Mouse (Mus musculus) heart, adult 2 months (tissue): ENCODE data around the gene Gpx3. TPM values are rescaled to one million over a fixed set of nuclear protein-coding genes. Genes with fewer than 3 reads are reported as not detected.
"Not testable (repeated sequence)": the region's sequence is repeated elsewhere in the genome, so short reads cannot be mapped to it uniquely, and the experiment has no call there.

ENCODE experiments used
- DNase-seq, 2 experiments: peaks; one replicate each; pipeline ENCODE4 v3.0.0; 2021
- H3K27ac ChIP-seq: fragments of 200-600 bp; 2 replicates; pipeline ENCODE4 v1.8.1; 2022
- H3K27me3 ChIP-seq: fragments of 200-500 bp; 2 replicates; pipeline ENCODE4 v1.6.1; 2012; ENCODE audit warnings: mild to moderate bottlenecking, low read length, inconsistent platforms, mixed read lengths; ENCODE audit not compliant: control insufficient read depth, insufficient read depth
- H3K36me3 ChIP-seq: fragments of 200-500 bp; 2 replicates; pipeline ENCODE4 v1.6.1; 2012; ENCODE audit warnings: low read length, inconsistent platforms; ENCODE audit not compliant: control insufficient read depth, insufficient read depth
- H3K4me1 ChIP-seq: fragments of 200-500 bp; 2 replicates; pipeline ENCODE4 v1.6.1; 2011; ENCODE audit warnings: low read length; ENCODE audit not compliant: control insufficient read depth, insufficient read depth
- H3K4me3 ChIP-seq: fragments of 200-600 bp; 2 replicates; pipeline ENCODE4 v1.8.1; 2022
- H3K79me2 ChIP-seq: fragments of 200-500 bp; replicated peaks from 2 replicates; pipeline ENCODE4 v1.6.1; 2012; ENCODE audit warnings: mild to moderate bottlenecking, inconsistent platforms, low read length, moderate library complexity, mixed read lengths; ENCODE audit not compliant: control insufficient read depth, insufficient read depth
- H3K9ac ChIP-seq: fragments of 200-500 bp; 2 replicates; pipeline ENCODE4 v1.6.1; 2012; ENCODE audit warnings: low read depth, mild to moderate bottlenecking, control low read depth, inconsistent platforms, low read length, mixed read lengths
- CTCF ChIP-seq: fragments of 200-600 bp; IDR thresholded peaks from 2 replicates; pipeline ENCODE4 v1.8.1; 2022; ENCODE audit warnings: antibody characterized with exemption, mild to moderate bottlenecking, moderate library complexity
- EP300 ChIP-seq: fragments of 200-500 bp; IDR thresholded peaks from 2 replicates; pipeline ENCODE4 v1.6.1; 2011; ENCODE audit warnings: low read depth, low read length, control low read depth; ENCODE audit not compliant: insufficient read depth
- POLR2A ChIP-seq: fragments of 200-500 bp; IDR thresholded peaks from 2 replicates; pipeline ENCODE4 v1.6.1; 2011; ENCODE audit warnings: mild to moderate bottlenecking, low read depth, low read length, control low read depth; ENCODE audit not compliant: insufficient read depth
- WGBS: fragments of 180-500 bp; shearing (Covaris S2); methylation state at CpG from one replicate; pipeline ENCODE4 v1.1.7; 2018; 5-methylcytosine and 5-hydroxymethylcytosine counted together
- intact Hi-C: fragments of 180-260 bp; cut with DNase I; formaldehyde crosslinking; loops from one replicate; pipeline ENCODE4 v1.15.1; 2025
- polyA plus RNA-seq: library from polyadenylated mRNA; depleted of rRNA; stranded (reverse); fragments of >200 nt; gene quantifications from 2 replicates; pipeline ENCODE4 v1.2.3, GENCODE M21; 2012; rRNA removed
- total RNA-seq, 2 experiments: library from RNA; stranded (reverse); gene quantifications; 2 replicates each; pipeline ENCODE4 v1.2.3; 2021

Gene Gpx3
- total and polyA plus RNA-seq, 3 experiments = 219 to 401 (median 246) TPM

DNA sequence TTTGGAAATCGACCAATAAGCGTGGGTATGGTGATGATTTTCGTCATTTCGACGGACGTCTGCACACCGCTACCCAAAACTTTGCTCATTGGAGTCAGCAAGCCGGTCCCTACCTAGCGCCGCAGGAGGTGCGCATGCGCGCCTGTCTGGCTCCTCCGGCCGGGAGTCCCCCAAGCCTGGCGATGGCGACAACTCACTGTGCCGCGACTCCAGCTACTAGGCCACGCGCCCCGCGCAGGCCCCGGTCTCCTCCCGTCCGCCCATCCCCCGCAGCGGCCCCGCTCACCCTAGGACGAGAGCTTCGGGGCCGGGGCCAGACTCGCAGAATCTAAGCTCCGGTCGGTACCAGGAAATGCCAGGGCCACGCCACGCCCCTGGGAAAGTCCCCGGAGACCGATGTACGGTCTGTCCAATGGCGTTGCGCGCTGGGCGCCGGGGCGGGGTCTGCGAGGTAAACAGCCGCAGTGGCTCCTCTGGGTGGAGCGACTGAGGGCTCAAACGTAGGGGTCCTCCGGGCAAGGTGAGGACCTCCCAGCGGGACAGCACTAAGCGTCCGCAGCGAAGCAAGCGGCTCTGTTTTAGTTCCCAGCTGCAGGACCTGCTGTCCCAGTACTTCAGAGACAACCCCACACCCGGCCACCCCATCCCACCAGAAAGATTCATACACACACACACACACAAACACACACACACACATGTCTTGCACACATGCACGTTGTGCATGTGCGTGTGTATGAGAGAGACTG is 53.7 kb downstream of the Gpx3 start:
- H3K36me3 ChIP-seq = no peaks in the 10 kb centered on the region
- H3K4me3 ChIP-seq = peak overlapping the region; percentile 72
- peak overlapping the region; percentile 92 for H3K27ac ChIP-seq
- 0 out of 2 replicates have a peak, but pooled peaks have one; percentile 32 for TF ChIP-seq EP300
- TF ChIP-seq CTCF = peak; percentile 31
- TF ChIP-seq POLR2A = peak; percentile 96
- no peaks in the 10 kb centered on the region for H3K27me3 ChIP-seq
- peak; percentile 99 to 100 for DNase-seq
- WGBS = under 1% methylated on average over 59 of the region's 59 CpGs
- H3K79me2 ChIP-seq = no peaks in the 10 kb centered on the region; the same call in 1 of the 2 replicates
- H3K4me1 ChIP-seq = peaks cover 7% of the 10 kb centered on the region
- intact Hi-C loops = loop anchor here (2.0 kb wide), 1 partner anchor 19 kb away; no protein-coding TSS in a partner anchor
- H3K9ac ChIP-seq = peak overlapping the region; percentile 81

DNA sequence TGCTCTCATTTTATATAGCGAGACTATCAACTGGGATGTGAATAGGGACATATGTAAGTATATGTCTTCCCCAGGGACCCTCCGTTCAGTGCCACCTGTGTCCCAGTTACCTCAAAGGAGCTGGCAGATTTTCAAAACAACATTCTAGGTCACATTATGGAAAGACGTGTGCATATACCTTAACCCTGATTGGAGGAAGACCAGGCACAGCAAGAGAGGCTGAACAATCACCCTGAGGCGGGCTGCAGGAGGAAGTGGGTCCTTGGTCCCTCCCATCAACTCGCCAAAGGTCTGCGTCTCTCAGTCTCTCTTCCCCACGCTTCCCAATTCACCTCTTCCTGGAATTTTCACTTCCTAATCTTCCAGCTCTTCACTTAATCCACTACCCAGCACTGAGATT is 54.7 kb downstream of the Gpx3 start:
- Histone ChIP-seq H3K4me3 (no peak overlapping the region), H3K27me3 (no peaks in the 10 kb centered on the region), H3K79me2 (no peaks in the 10 kb centered on the region; the same call in 1 of the 2 replicates), H3K9ac (no peak overlapping the region), H3K4me1 (peaks cover 11% of the 10 kb centered on the region), H3K27ac (no peak overlapping the region; the same call in 1 of the 2 replicates), H3K36me3 (no peaks in the 10 kb centered on the region)
- intact Hi-C loops = loop anchor here (2.0 kb wide), 1 partner anchor 18 kb away; no protein-coding TSS in a partner anchor
- DNase-seq = no peak
- WGBS = 66% methylated on average over 7 of the region's 7 CpGs
- TF ChIP-seq CTCF (no peak), POLR2A (no peak), EP300 (no peak)

DNA sequence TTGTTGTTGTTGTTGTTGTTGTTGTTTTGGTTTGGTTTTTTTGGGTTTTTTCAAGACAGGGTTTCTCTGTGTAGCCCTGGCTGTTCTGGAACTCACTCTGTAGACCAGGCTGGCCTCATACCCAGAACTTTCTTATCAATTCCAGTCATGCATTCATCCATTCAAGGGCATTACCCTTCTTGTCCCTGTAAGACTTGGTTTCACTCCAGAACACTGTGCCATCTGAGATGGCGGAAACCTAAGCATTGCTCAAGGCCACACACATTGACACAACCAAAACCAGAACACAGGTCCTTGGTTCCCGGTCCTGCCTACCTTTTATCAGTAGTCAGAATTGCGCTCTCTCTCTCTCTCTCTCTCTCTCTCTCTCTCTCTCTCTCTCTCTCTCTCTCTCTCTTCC is 55.5 kb downstream of the Gpx3 start:
- not testable (repeated sequence) for H3K27ac ChIP-seq, DNase-seq, H3K9ac ChIP-seq, H3K4me3 ChIP-seq, H3K27me3 ChIP-seq, H3K79me2 ChIP-seq, H3K4me1 ChIP-seq, H3K36me3 ChIP-seq
- 85% methylated on average over 3 of the region's 3 CpGs for WGBS
- intact Hi-C loops = loop anchor here (2.0 kb wide), 1 partner anchor 17 kb away; no protein-coding TSS in a partner anchor

DNA sequence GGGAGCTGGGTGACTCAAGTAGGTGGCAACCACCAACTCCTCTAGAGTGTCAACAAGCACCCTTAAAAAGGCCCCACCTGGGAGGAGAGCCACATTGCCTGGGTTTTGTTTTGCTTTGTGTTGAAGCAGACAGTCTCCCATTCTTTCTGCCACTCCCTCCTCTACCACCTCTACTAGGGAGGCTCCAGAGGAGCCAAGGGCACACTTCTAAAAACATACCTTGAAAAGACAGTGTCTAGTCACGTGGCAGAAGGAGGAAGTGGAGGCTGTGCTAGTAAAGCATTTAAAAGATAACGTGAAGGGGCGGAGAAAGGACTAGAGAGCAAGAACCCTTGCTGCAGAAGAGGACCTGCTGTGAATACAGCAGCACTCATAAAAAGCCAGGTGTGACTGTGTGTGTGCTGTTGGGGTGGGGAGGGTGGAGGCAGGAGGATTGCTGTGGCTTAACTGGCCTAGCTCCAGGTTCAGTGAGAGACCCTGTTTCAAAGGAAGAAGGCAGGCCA is 56.4 kb downstream of the Gpx3 start:
- Histone ChIP-seq H3K9ac (no peak overlapping the region), H3K4me3 (no peak overlapping the region), H3K36me3 (no peaks in the 10 kb centered on the region), H3K4me1 (peaks cover 6% of the 10 kb centered on the region), H3K27ac (no peak overlapping the region), H3K79me2 (no peaks in the 10 kb centered on the region), H3K27me3 (no peaks in the 10 kb centered on the region)
- no peak for DNase-seq
- WGBS = 21% methylated on average over 3 of the region's 3 CpGs
- TF ChIP-seq EP300 (no peak), POLR2A (no peak), CTCF (no peak)
- intact Hi-C loops = no loop called here

Other genes starting within 250 kb of the Gpx3 start
- gene Cdc42se2, start 114.8 kb upstream of the Gpx3 start, total RNA-seq = 10 to 100 TPM; 22.0 to 23.3 TPM
- 24.7 and 41.3 TPM in 2 replicates for gene Cdc42se2, start 114.8 kb upstream of the Gpx3 start, polyA plus RNA-seq
- 10 to 100 TPM; 38.6 to 40.1 TPM for gene Lyrm7, start 41.5 kb upstream of the Gpx3 start, total RNA-seq
- gene Lyrm7, start 41.5 kb upstream of the Gpx3 start, polyA plus RNA-seq = 11.1 and 20.0 TPM in 2 replicates
- 100 to 1,000 TPM; 258 to 297 TPM for gene Hint1, start 36.1 kb upstream of the Gpx3 start, total RNA-seq
- 477 and 498 TPM in 2 replicates for gene Hint1, start 36.1 kb upstream of the Gpx3 start, polyA plus RNA-seq
- gene Tnip1, start 60.5 kb downstream of the Gpx3 start, total RNA-seq = 10 to 100 TPM; 25.9 to 34.4 TPM
- gene Tnip1, start 60.5 kb downstream of the Gpx3 start, polyA plus RNA-seq = 26.6 and 31.9 TPM in 2 replicates
- 100 to 1,000 TPM; 205 to 213 TPM for gene Anxa6, start 131.0 kb downstream of the Gpx3 start, total RNA-seq
- gene Anxa6, start 131.0 kb downstream of the Gpx3 start, polyA plus RNA-seq = 136 and 193 TPM in 2 replicates
- 1 to 10 TPM; 6.5 to 9.7 TPM for gene Ccdc69, start 175.7 kb downstream of the Gpx3 start, total RNA-seq
- 9.2 and 24.8 TPM in 2 replicates for gene Ccdc69, start 175.7 kb downstream of the Gpx3 start, polyA plus RNA-seq
- 10 to 100 TPM; 10.3 to 10.8 TPM for gene Gm2a, start 195.7 kb downstream of the Gpx3 start, total RNA-seq
- gene Gm2a, start 195.7 kb downstream of the Gpx3 start, polyA plus RNA-seq = 18.6 and 19.8 TPM in 2 replicates
- not detected for gene Slc36a3, start 249.3 kb downstream of the Gpx3 start, total RNA-seq
- not detected in 2 replicates for gene Slc36a3, start 249.3 kb downstream of the Gpx3 start, polyA plus RNA-seq